Mouse (Mus musculus): ENCODE data around the gene Phactr2.

The Phactr2 gene

DNA sequence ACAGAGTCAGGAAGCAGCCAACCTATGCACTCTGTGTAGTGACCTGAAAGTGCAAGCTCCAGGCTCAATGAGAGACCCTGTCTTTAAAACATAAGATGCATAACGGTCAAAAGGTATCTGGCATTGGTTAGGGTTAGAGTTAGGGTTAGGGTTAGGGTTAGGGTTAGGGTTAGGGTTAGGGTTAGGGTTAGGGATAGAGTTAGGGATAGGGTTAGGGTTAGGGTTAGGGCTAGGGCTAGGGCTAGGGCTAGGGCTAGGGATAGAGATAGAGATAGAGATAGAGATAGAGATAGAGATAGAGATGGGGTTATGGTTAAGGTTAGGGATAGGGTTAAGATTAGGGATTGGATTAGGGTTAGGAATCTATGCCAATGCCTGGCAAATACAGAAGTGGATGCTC lies 72.2 kb downstream of the Phactr2 start:
- DNase-seq (ENCODE audit: low spot score in 2 of 2) = no peak

DNA sequence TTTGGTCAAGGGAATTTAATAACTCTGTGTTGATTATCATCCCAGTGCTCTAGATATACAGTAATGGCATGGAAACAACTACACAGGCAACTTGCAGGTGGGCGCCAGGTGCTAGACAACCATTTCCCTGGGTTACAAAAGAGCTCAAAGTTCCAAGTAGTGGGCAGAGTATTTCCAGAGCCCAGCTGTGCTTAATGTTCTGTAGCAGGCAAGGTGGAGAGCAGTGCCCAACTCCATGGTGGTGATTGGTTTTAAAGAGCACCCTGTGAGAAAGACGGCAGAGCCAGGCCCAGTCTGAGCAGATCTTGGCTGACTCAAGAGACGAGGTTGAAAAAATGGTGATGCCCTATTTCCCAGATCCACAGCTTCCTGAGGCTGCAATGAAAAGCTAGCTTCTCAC lies 78.5 kb downstream of the Phactr2 start:
- no peak for DNase-seq (ENCODE audit: low spot score in 2 of 2)

DNA sequence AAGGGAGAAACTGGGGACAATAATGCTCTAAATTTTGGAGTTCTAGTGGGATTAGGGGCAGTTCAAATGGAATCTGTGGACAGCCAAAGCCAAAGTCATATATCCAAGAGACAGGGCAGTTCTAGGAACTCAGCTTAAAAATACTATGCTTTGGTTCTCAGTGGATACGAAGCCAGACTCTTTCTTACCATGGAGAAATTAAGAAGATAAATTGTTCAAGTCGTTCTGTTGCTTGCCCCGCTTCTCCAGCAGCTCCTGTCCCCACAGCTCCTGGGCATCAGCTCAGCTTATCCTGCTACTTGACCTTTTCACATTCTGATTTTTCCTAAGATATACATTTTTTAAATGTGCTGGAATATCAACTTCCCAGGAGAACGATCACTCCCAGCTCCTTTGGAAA lies 80.2 kb downstream of the Phactr2 start:
- DNase-seq (ENCODE audit: low spot score in 2 of 2) = no peak

DNA sequence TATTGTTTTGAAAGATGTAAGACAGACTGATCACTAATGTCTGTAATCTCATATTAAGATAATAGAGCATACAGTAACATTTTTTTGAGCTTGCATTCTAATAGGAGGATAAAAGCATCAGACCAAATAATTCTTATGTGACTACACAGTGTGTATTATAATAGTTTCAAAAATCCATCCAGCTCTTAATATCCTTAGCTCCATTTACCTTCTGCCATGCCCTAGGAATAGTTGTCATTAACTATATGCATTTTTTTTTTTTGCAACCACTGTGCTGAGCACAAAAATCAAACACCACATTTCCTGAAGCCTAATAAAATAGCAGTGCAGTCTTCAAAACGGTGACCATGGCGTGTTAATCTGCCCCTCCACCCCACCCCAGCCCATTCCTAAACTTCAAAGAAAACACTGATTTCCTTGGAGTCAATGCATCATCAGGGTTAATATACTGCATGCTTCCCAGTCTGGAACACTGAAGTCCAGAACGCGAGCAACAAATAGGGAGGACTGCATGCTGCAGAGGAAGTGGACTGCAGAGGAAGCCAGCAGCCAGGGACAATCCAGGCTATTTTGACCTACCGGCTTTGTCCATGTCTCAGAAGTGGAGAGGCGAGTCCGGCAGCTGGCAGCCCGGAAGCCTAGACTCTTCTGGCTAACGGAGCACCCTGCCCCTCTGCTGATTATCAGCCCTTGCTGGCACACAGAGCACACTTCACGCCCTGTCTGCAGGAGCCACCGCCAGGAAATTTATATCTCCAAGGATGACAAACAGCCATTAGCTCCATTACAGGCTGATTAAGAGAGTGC lies 85.9 kb downstream of the Phactr2 start:
- no peak for DNase-seq (ENCODE audit: low spot score in 2 of 2)

DNA sequence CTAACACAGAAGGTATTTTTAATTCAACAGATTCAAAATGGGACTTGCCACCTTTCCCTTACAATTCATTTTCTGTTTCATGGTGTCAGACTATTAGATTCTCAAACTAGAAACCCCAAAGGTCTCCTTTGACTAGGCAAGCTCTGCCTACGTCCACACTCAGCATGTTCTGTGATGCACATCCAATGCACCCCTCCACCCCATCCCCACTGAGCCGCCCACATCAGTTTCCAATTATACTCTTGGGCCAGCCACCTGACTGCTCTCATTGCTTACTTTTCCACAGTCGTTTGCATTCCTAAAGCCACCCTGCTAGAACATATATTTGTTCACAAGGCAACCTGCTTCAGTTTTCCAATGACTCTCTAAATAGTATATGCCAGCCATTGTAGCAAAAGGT lies 89.3 kb downstream of the Phactr2 start:
- DNase-seq (ENCODE audit: low spot score in 2 of 2) = no peak

DNA sequence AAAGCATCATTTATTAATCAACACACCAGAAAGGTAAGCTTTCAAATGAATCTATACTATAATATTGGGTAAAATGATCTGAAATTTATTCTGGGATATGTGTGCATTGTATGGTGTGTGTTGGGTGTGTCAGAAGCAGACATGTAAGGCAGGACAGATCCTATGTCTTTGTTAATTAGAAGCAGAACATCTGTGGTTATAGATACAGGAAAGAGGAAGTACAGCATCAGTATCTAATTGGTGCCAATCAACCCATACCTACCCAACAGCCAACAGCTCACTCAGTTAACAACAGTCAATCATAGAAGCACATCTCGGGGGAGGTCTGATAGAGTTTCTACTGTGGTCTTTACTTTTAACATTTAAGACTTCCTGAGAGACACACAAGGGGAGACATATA lies 96.3 kb downstream of the Phactr2 start:
- DNase-seq (ENCODE audit: low spot score in 2 of 2) = no peak

DNA sequence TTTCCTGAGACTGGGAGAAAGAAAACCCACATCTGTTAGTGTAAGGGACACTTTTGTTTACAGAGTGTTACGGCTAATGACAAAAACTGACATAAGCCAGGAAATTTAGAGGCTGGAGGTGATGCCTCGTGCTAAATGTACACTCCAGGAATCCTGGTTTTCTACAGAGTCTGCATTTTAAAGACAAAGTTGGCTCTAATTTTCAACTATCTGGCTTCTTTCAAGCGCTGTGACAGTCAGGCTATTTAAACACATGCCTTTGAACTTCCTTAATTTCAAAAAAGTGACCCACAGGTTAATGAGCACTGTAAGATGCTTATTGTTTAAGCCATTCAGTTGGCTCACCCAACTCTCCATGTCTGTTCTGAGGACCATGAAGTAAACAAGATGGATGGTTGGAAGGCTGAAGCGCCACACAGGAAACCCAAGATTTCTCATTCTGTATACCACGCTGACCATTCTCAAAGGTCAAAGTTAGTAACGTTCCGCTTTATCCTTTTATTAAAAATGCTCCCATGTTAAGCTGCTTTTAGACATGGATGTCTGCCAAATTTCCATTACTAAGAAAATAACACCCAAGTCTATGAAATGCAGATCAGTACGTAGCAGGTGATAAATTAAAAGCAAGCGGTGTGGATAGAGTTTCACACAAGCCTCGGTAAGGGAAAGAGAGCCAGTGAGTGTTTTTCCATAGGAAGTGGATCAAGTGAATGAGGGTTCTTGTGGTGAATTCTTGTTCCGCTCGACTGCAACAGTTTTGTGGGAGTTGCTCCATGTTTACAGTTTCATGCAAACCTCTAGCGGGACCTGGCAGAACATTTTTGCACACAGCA lies 97.6 kb downstream of the Phactr2 start:
- no peak for DNase-seq (ENCODE audit: low spot score in 2 of 2)

DNA sequence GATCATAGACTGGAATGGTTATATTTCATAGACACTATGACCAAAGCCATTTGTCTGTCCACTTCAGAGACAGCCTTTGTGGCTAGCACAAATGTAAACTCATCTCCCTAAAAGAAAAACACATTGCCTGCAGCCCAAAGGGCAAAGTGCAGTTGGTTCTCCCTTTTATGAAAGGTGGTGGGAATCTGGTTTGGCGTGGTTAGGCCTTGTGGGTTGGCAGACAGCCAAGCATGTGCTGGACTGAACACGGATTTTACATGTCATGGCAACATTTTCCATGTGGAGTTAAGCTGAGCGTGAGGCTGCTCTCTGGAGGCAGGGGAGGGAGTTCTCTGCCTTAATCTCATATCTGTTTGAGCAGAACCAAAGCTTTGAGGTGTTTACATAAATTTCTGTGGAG lies 98.4 kb downstream of the Phactr2 start:
- no peak for DNase-seq (ENCODE audit: low spot score in 2 of 2)

DNA sequence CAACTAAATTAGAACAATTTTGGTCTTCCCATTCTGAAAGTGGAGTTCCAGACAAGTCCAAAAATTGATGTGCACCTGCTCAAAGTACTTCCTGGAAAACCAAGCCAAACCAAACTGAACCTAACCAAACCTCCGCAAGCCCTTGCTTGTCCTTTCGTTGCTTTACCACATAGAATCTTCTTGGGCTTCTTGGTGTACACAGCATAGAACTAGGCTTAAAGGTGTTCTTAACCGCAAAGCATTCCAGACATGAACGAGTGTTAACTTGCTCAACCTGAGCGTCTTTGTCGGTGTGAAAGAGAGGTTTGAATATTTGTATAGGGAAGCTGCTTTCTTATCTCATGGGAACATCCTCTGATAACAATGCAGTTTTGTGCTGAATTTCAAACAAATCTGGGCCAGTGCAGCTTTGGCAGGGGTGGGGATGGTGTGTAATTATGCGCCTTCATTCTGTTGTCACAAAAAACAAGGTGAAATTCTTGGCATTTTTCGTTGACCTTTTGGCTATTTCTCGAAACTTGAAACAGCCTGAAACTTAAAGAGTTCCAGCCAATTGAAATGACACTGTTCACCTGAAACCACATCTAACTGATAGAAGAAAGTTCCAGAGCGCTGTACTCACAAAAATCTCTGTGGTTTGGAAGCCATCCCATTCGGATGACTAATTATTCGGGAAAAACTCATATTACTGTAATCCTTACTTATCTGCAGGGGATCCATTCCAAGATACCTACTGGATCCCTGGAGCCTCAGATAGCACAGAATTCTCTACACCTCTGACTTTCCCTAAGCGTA lies 104.4 kb downstream of the Phactr2 start:
- no peak for DNase-seq (ENCODE audit: low spot score in 2 of 2)

DNA sequence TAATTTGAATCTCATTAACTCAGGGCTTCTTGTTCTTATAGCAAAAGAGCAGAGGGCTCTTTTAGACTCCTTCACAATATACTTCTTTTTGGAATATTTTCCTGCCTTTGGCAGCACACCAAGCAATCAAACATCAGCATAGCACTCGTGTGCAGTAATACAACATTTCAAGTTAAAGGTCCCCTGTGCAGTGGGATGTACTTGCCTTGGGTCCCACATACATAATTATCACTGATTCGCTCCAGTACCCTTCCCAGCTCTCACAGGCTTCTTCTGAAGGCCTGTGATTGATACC lies 110.0 kb downstream of the Phactr2 start:
- no peak for DNase-seq (ENCODE audit: low spot score in 2 of 2)

DNA sequence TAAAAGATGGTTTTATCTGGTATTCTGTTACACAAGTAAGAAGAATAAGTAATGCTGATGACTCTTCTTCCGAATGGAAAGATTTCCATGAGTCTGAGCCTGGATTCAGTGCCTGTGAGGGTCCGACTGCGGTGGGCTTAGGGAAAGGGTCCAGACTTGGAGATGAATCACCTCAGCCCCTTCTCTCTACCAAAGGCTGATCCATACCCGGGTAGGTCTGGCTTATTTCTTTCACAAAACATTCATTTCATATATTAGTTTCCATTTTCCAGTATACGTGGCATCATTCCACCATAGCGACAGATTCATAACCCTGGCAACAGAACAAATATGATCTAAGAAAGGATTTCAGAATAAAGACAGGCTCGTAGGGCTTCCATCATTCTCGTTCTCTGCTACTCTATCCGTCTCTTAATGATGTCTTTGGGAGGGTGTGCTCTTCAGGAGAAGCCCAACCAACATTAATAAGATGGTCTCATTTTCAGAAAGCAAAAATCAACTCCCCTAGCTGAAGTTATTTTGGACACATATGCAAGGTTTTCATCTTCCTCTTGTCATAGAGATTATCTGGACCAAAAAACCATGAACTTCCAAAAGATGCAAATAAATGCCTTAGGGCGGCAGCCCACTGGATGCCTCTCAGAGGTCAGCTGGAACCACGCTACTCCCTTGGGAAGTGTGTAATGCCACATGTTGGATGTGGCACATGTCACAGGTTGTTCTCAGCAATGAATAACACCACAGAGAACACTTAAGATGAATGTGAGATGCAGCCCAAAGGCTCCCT lies 110.5 kb downstream of the Phactr2 start:
- no peak for DNase-seq (ENCODE audit: low spot score in 2 of 2)

DNA sequence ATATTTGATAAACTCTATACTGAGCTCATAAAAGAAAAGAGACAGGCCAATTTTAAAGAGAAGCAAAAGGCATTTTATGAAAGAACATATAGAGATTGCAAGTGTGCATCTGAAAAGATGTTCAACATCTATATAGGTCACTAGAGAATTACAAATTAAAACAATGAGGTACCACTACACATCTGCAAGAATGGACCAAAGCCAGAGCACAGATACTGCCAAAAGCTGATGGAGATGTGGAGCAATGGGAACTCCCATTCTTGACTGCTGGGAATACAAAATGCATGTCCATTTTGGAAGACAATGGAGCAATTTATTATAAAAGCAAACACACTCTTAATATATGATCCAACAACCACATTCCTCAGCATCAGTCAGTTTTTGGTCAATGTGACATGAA lies 113.3 kb downstream of the Phactr2 start:
- DNase-seq (ENCODE audit: low spot score in 2 of 2) = no peak

DNA sequence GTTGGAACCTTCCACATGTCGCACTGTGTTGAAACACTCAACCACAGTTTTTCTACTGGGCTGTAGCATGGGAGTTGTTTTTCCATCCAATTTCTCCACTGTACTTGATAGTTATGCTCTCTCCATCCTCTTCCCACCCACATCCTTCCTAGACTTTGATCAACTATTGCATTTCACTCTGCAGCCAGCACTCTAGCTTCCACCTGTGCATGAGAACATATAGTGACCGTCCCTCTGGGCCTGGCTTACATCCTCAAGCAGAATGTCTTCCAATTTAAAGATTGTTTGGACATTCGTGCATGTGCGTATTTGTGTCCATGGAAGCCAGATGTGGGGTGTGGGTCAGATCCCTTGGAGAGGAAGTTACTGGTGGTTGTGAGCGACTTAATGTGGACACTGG lies 114.4 kb downstream of the Phactr2 start:
- DNase-seq (ENCODE audit: low spot score in 2 of 2) = no peak

DNA sequence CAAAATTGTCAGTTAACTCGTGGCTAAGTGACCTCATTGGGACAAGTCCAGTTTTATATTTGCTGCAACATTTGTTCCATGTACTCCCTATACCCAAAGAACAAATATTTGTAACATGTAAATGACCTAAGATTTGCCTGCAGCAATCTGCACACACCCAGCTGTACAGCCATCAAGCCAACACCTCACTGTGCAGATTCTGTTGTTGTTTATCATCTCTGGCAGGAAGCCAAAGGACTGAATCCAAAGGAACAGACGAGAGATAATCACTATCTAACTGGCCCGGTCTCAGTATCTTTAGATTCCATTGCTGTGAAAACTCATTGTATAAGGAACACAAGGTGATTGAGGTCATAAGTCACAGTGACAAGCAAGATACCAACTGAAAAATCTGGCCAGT lies 115.5 kb downstream of the Phactr2 start:
- no peak for DNase-seq (ENCODE audit: low spot score in 2 of 2)

DNA sequence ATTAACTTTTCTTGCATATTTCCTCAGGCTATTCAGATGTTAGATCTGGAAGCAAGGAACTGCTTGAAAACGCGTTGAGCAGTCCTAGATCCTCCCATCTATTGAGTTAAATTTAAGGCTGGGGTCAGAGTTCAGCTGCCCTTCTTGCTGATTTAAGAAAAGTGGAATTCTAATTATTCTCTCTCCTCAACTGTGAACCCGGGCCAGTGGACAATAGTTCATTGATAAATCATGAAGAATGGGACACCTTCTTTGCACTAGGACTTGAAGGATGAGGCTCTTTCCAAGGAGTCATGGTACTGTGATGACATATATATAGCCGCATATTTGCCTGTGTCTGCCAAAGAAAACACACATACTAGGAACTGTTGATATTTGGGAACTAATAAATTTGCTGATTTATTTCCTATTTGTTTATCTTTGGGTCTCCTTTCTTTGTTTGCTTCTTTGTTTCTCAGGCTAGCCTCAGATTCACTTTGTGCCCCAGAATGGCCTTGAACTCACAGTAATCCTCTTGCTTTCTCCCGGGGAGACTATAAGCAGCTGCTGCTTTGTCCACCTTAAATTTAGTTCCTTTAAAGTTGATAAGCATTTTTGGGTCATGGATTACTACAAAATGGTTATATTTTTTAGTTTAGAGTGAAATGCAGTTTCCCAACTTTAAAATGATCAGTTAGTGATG lies 127.5 kb downstream of the Phactr2 start:
- no peak for DNase-seq (ENCODE audit: low spot score in 2 of 2)

DNA sequence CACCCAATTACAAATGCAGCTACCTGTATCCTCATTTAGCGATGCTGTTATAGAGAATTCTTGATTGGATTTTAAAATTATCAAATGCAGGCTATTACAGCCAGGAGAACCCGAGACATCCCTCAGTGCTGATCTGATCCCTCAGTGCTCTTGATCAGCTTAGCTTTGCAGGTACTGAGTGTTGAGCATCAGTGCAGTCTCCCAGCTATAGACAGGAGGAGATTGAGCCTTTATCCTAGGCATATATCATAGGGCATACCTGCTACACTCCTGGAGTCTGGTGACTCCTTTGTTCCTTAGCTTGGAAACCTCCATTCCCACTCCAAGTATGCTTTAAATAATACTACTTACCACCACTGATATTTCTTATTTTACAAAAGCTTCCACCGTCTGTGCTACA lies 133.6 kb downstream of the Phactr2 start:
- no peak for DNase-seq (ENCODE audit: low spot score in 2 of 2)

DNA sequence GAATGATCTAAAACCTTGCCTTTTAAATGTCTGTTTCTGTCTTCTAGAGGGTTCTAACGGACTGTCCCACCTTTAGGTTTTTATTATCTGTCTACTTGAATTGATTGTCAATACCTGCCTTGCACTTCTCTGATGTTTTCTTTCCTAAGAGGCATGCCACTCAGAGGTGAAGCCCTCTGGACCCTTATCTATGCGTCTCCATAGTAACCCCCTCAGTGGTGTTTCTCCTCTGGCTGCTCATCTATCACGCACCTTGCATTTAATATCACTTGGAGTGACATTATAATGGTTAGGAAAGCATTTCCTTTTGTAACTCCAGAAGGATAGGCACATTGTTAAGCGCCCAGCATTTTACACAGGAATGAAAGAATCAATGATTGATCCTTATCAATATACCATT lies 137.2 kb downstream of the Phactr2 start:
- DNase-seq (ENCODE audit: low spot score in 2 of 2) = no peak

DNA sequence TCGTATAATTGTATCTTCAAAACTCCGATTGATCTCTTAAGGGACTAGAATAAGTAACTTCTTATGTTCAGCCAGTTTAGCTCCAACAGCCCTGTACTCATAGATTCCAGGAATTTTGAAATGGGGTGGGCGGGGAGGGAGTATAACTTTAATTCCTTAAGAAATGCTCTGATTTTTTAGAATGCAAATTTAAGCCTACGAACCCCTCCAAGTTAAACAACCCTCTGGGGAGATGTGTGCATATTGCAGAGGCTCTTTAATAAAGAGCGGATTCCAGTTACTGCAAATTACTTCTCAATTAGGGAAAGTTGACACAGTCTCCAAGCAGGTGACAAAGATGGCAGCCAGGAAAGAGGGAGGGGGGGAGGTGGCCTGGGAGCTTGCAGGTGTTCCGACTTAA lies 138.4 kb downstream of the Phactr2 start:
- DNase-seq (ENCODE audit: low spot score in 2 of 2) = no peak

DNA sequence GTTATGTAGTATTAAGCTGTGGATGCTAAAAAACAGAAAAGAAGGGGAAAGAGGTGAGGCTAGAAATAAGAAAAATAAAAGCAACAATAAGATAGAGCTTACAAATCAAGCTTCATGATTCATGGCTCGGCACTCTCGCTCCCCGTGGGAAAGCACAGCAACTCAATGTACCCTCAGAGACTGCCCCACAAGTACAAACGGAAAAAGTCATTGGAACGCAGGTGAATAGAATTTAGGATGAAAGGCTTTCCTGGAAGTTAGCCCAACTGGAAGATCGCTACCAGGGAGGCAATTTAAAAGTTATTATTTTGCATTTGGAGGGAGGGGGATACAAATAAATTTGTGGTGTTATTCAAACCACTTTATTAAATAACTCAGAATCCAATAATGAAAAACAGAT lies 138.9 kb downstream of the Phactr2 start:
- no peak for DNase-seq (ENCODE audit: low spot score in 2 of 2)

DNA sequence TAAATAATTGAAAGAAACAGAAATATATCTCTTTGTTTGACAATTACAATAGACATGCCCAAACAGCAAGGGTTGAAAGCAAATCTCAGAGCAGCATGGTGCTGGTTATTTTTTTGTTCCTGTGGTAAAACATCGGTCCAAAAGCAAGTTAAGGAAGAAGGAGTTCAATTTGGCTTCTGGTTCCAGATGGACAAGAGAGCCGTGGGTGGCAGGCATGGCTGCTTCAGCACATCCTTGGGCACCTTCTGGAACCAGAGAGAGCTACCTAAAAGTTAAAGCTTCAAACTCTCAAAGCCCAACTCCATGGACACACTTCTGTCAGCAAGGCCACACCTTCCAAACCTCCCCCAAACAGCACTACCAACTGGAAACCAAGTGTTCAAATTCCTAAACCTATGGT lies 140.4 kb downstream of the Phactr2 start:
- DNase-seq (ENCODE audit: low spot score in 2 of 2) = no peak

DNA sequence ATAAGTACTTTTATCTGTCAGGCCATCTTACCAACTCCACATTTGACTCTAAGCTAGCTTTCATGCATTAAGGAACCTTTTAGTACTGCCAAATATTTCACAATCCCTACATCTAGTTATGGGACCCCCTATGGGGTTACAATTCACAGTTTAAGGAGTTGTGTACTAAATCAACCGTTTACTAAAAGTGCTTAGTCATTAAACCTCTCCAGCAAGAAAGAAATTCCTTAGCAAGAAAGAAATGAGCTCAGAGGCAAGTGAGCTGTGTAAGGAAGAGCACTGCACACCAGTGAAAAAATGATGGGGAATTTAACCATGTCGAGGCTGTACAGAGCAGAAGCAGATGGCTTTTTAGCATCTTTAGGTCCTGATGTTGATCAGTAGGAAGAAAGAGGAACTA lies 141.2 kb downstream of the Phactr2 start:
- DNase-seq (ENCODE audit: low spot score in 2 of 2) = no peak

Data from thymus, postnatal 10 days (tissue).